In the genomic region with DNA sequence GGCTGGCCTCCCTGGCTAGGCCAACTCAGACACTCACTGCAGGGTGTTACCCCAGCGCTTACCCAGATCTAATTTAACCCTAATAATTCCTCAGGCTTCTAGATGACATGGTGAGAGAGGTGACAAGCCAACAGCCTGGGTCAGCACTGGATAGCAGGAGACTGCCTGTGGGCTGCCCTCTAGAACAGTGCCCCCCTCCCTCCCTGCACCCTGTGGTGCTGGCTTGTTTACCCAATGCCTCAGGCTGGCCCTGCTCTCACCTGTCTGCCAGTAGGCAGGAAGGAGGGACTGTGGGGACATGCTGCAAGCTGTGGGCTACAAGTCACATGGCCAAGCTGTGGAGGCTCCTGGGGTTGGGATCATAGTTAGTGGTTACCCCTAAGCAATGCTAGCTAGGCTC, we compare ENCODE assay signal across 8 mouse cellular contexts. TPM values are rescaled to one million over a fixed set of nuclear protein-coding genes. Genes with fewer than 3 reads are reported as not detected.
DNase-seq lines count a peak whose midpoint lies in the region; ATAC-seq lines count a peak whose summit lies in the region.

No protein-coding gene starts in this region.

- no peak overlapping the region for H3K4me3 ChIP-seq in neural tube, embryonic 12.5 days
- no peak overlapping the region for H3K4me3 ChIP-seq in limb, embryonic 12.5 days (replicated peaks)

- peaks cover 38% of the 10 kb centered on the region for H3K36me3 ChIP-seq in neural tube, embryonic 12.5 days
- peaks cover 61% of the 10 kb centered on the region for H3K36me3 ChIP-seq in limb, embryonic 12.5 days

- peaks cover 31% of the 10 kb centered on the region for H3K4me1 ChIP-seq in neural tube, embryonic 12.5 days
- peaks cover 33% of the 10 kb centered on the region for H3K4me1 ChIP-seq in limb, embryonic 12.5 days (replicated peaks)

- H3K27ac ChIP-seq in neural tube, embryonic 12.5 days = no peak overlapping the region
- H3K27ac ChIP-seq in limb, embryonic 12.5 days = no peak overlapping the region

- 84% methylated on average over 1 of the region's 1 CpGs for WGBS in neural tube, embryonic 12.5 days
- 86% methylated on average over 1 of the region's 1 CpGs for WGBS in limb, embryonic 12.5 days

- DNase-seq in cerebellum, postnatal 4 days (ENCODE audit: low spot score in 2 of 2) = no peak
- no peak for DNase-seq in neural tube, embryonic 10.5 days (ENCODE audit: extremely low spot score, low spot score)
- DNase-seq in retina, postnatal 1 day = no peak
- no peak for DNase-seq in right cerebral cortex, postnatal 36 days (ENCODE audit: low spot score in 2 of 2)

- H3K9ac ChIP-seq in neural tube, embryonic 12.5 days = no peak overlapping the region
- H3K9ac ChIP-seq in limb, embryonic 12.5 days (replicated peaks) = no peak overlapping the region

- H3K4me2 ChIP-seq in neural tube, embryonic 12.5 days (replicated peaks) = peak overlapping the region; percentile 95
- H3K4me2 ChIP-seq in limb, embryonic 12.5 days = peak overlapping the region; percentile 98; the same call in 1 of the 2 replicates

- peak; percentile 27; the same call in 1 of the 2 replicates for ATAC-seq in cerebellum, adult (ENCODE audit: insufficient number of reproducible peaks, low FRiP score, low TSS enrichment)
- ATAC-seq in neural tube, embryonic 12.5 days (ENCODE audit: low FRiP score, low read depth) = no peak
- no peak for ATAC-seq in limb, embryonic 12.5 days (ENCODE audit: insufficient number of reproducible peaks, insufficient read depth, low FRiP score, low TSS enrichment, low read depth)
- ATAC-seq in granulocyte monocyte progenitor cell, adult 5-6 weeks (replicated peaks; ENCODE audit: poor library complexity, severe bottlenecking) = no peak

- no peaks in the 10 kb centered on the region for H3K27me3 ChIP-seq in neural tube, embryonic 12.5 days (replicated peaks)
- no peaks in the 10 kb centered on the region for H3K27me3 ChIP-seq in limb, embryonic 12.5 days

- H3K9me3 ChIP-seq in neural tube, embryonic 12.5 days = no peaks in the 10 kb centered on the region
- H3K9me3 ChIP-seq in limb, embryonic 12.5 days = no peaks in the 10 kb centered on the region

RNA-seq across cellular contexts. Expression of a gene that starts 2.9 kb away (rescaled TPM):
- polyA plus RNA-seq in neural tube, embryonic 12.5 days (2016; fragmentation: Nextera tagmentation; extraction: Ambion mirVana) = 634 and 639 TPM in 2 replicates
- 676 and 680 TPM in 2 replicates for polyA plus RNA-seq in limb, embryonic 12.5 days (2016; fragmentation: Nextera tagmentation; extraction: Ambion mirVana)
- 253 and 319 TPM in 2 replicates for total RNA-seq in granulocyte monocyte progenitor cell, adult 5-6 weeks (2014; fragmentation: Nextera tagmentation)
- total RNA-seq in granulocyte monocyte progenitor cell, adult 5-6 weeks (2017) = 278 and 345 TPM in 2 replicates

RNA-seq across cellular contexts. Expression of a gene that starts 9.3 kb away (rescaled TPM):
- polyA plus RNA-seq in neural tube, embryonic 12.5 days (2016; fragmentation: Nextera tagmentation; extraction: Ambion mirVana) = 0.61 and 0.79 TPM in 2 replicates
- polyA plus RNA-seq in limb, embryonic 12.5 days (2016; fragmentation: Nextera tagmentation; extraction: Ambion mirVana) = 0.15 TPM in 1 of 2 replicates, not detected in the other
- total RNA-seq in granulocyte monocyte progenitor cell, adult 5-6 weeks (2014; fragmentation: Nextera tagmentation) = 0.28 TPM in 1 of 2 replicates, not detected in the other
- 0.39 TPM in 1 of 2 replicates, not detected in the other for total RNA-seq in granulocyte monocyte progenitor cell, adult 5-6 weeks (2017)

RNA-seq across cellular contexts. Expression of a gene that starts 18.3 kb away (rescaled TPM):
- polyA plus RNA-seq in neural tube, embryonic 12.5 days (2016; fragmentation: Nextera tagmentation; extraction: Ambion mirVana) = 0.65 and 1.4 TPM in 2 replicates
- 0.74 and 1.2 TPM in 2 replicates for polyA plus RNA-seq in limb, embryonic 12.5 days (2016; fragmentation: Nextera tagmentation; extraction: Ambion mirVana)
- 2.2 TPM in 1 of 2 replicates, not detected in the other for total RNA-seq in granulocyte monocyte progenitor cell, adult 5-6 weeks (2014; fragmentation: Nextera tagmentation)
- total RNA-seq in granulocyte monocyte progenitor cell, adult 5-6 weeks (2017) = 0.34 TPM in 1 of 2 replicates, not detected in the other

RNA-seq across cellular contexts. Expression of a gene that starts 25.2 kb away (rescaled TPM):
- polyA plus RNA-seq in neural tube, embryonic 12.5 days (2016; fragmentation: Nextera tagmentation; extraction: Ambion mirVana) = 136 and 141 TPM in 2 replicates
- 139 and 149 TPM in 2 replicates for polyA plus RNA-seq in limb, embryonic 12.5 days (2016; fragmentation: Nextera tagmentation; extraction: Ambion mirVana)
- total RNA-seq in granulocyte monocyte progenitor cell, adult 5-6 weeks (2014; fragmentation: Nextera tagmentation) = 110 and 115 TPM in 2 replicates
- total RNA-seq in granulocyte monocyte progenitor cell, adult 5-6 weeks (2017) = 98.7 and 142 TPM in 2 replicates

RNA-seq across cellular contexts. Expression of a gene that starts 38.0 kb away (rescaled TPM):
- 75.2 and 79.6 TPM in 2 replicates for polyA plus RNA-seq in neural tube, embryonic 12.5 days (2016; fragmentation: Nextera tagmentation; extraction: Ambion mirVana)
- polyA plus RNA-seq in limb, embryonic 12.5 days (2016; fragmentation: Nextera tagmentation; extraction: Ambion mirVana) = 57.6 and 63.1 TPM in 2 replicates
- total RNA-seq in granulocyte monocyte progenitor cell, adult 5-6 weeks (2014; fragmentation: Nextera tagmentation) = 7.4 and 9.7 TPM in 2 replicates
- 8.1 and 14.6 TPM in 2 replicates for total RNA-seq in granulocyte monocyte progenitor cell, adult 5-6 weeks (2017)
